Mouse (Mus musculus) kidney, embryonic 14.5 days (tissue): ENCODE results near the gene Prep. TPM values are rescaled to one million over a fixed set of nuclear protein-coding genes. Genes with fewer than 3 reads are reported as not detected.

ENCODE experiments used
- ATAC-seq: fragments of 200-750 bp; cut with Nextera tagmentation; 2 replicates; pipeline ENCODE4 v1.8.0; 2017; ENCODE audit warnings: moderate number of reproducible peaks, mild to moderate bottlenecking, moderate TSS enrichment, moderate library complexity; ENCODE audit not compliant: low FRiP score, low TSS enrichment
- H3K27ac ChIP-seq: fragments of 300-500 bp; sonication (generic); 2 replicates; pipeline ENCODE4 v1.5.1; 2014; ENCODE audit warnings: low read depth, mild to moderate bottlenecking, low read length, moderate library complexity, mixed read lengths
- H3K27me3 ChIP-seq: fragments of 300-500 bp; sonication (generic); 2 replicates; pipeline ENCODE4 v1.6.1; 2014; ENCODE audit warnings: mild to moderate bottlenecking, low read length; ENCODE audit not compliant: control insufficient read depth, insufficient read depth
- H3K36me3 ChIP-seq: fragments of 300-500 bp; sonication (generic); 2 replicates; pipeline ENCODE4 v1.6.1; 2014; ENCODE audit warnings: low read length, mixed read lengths; ENCODE audit not compliant: control insufficient read depth, insufficient read depth
- H3K4me1 ChIP-seq: fragments of 300-500 bp; sonication (generic); 2 replicates; pipeline ENCODE4 v1.6.1; 2014; ENCODE audit warnings: low read length, mixed read lengths; ENCODE audit not compliant: control insufficient read depth, insufficient read depth
- H3K4me2 ChIP-seq: fragments of 300-500 bp; sonication (generic); replicated peaks from 2 replicates; pipeline ENCODE4 v1.6.1; 2014; ENCODE audit warnings: low read depth, mild to moderate bottlenecking, low read length
- H3K4me3 ChIP-seq: fragments of 300-500 bp; sonication (generic); 2 replicates; pipeline ENCODE4 v1.5.1; 2014; ENCODE audit warnings: mild to moderate bottlenecking, low read length
- H3K9ac ChIP-seq: fragments of 300-500 bp; sonication (generic); 2 replicates; pipeline ENCODE4 v1.6.1; 2014; ENCODE audit warnings: low read depth, mild to moderate bottlenecking, low read length, moderate library complexity
- H3K9me3 ChIP-seq: fragments of 300-500 bp; sonication (generic); 2 replicates; pipeline ENCODE4 v1.6.1; 2016; ENCODE audit warnings: low read length; ENCODE audit not compliant: control insufficient read depth
- WGBS: fragments of 180-500 bp; shearing (Covaris S2); extraction: QIAGEN DNeasy Blood & Tissue Kit; methylation state at CpG from one replicate; pipeline ENCODE4 v1.1.7; 2014; 5-methylcytosine and 5-hydroxymethylcytosine counted together
- polyA plus RNA-seq: library from polyadenylated mRNA; unstranded; fragments of >200 nt; fragmentation: Nextera tagmentation; extraction: Ambion mirVana; gene quantifications from 2 replicates; pipeline ENCODE4 v1.2.1, GENCODE M21; 2014

The Prep gene
- polyA plus RNA-seq, 1 experiment from 2014 or later, result 23.8 TPM

DNA sequence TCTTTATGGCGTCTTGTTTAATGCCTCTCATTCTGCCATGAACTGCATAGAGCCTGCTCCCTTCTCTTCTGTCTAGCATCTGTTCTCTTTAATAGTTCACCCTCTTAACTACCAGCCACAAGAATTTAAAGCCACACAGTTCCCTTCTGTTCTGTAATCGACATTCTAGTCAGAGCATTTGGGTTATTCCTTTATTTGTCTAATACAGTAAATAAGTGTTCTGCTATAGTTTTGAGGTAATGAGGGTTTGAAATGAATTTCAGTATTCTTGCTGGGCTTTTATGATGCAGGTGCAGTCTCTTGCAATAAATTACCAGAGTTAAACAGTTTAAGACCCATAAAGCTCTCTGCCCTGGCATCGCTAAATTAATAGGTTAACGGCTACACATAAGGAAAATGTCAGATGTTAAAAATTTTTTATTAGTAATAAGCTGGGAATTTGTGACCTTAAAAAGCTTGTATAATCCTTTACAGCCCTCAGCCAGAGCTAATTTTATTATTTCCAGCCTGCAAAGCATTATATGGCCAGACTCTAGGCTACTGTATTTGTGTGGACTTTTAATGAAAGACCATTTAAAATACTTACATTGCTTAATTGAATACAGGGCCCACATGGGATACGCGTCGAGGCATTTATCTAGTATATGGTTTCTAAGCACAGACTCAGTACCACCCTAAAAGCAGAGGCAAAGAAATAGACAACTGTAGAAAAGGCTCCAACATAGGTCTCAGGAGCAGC lies 73.6 kb downstream of the Prep start:
- no peak for ATAC-seq
- no peak overlapping the region for H3K27ac ChIP-seq
- no peaks in the 10 kb centered on the region for H3K27me3 ChIP-seq

DNA sequence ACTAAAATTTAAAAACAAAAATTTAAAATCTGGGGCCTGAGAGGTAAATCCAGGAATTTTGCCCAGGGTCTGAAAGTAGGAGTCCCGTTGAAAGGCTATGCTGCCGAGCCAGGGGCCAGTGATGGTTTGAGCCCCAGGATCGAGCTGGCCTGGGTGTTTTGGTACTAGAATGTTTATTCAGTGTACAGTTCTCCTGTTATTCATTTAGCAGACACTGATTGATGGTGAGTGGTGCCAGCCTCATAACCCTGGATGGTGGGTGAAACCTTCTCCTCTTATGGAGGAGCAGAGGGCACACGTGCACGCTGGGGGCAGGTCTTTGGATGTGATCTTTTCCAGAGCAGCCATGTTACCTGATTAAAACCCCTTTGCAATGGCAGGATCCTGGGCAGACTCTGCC lies 75.4 kb downstream of the Prep start:
- no peaks in the 10 kb centered on the region for H3K36me3 ChIP-seq
- no peak overlapping the region for H3K27ac ChIP-seq
- H3K4me1 ChIP-seq, result 0 out of 2 replicates have a peak, but pooled peaks cover 7% of the 10 kb centered on the region
- 49% methylated on average over 5 of the region's 5 CpGs for WGBS
- H3K4me2 ChIP-seq, result no peak overlapping the region
- ATAC-seq, result peak; percentile 40; the same call in 1 of the 2 replicates
- H3K9me3 ChIP-seq, result no peaks in the 10 kb centered on the region
- no peak overlapping the region for H3K4me3 ChIP-seq
- H3K27me3 ChIP-seq, result no peaks in the 10 kb centered on the region
- no peak overlapping the region for H3K9ac ChIP-seq

More for the DNA sequence above, 73.6 kb downstream of the Prep start:
- Histone ChIP-seq H3K9me3 (no peaks in the 10 kb centered on the region), H3K4me3 (no peak overlapping the region), H3K36me3 (no peaks in the 10 kb centered on the region; the same call in 1 of the 2 replicates), H3K9ac (no peak overlapping the region), H3K4me1 (0 out of 2 replicates have a peak, but pooled peaks cover 2% of the 10 kb centered on the region), H3K4me2 (no peak overlapping the region)
- WGBS, result 84% methylated on average over 7 of the region's 7 CpGs

- Histone ChIP-seq H3K27ac (no peak overlapping the region), H3K9me3 (no peaks in the 10 kb centered on the region), H3K9ac (no peak overlapping the region), H3K36me3 (peaks cover 5% of the 10 kb centered on the region), H3K27me3 (no peaks in the 10 kb centered on the region), H3K4me1 (0 out of 2 replicates have a peak, but pooled peaks cover 7% of the 10 kb centered on the region), H3K4me2 (no peak overlapping the region), H3K4me3 (no peak overlapping the region)
- WGBS, result over 99% methylated on average over 6 of the region's 6 CpGs
- ATAC-seq, result no peak
Observed at GRCm38 (mm10) chr10:45144038-45144817, 77.2 kb downstream of the Prep start.

- Histone ChIP-seq H3K9me3 (no peaks in the 10 kb centered on the region), H3K4me3 (no peak overlapping the region), H3K4me1 (0 out of 2 replicates have a peak, but pooled peaks cover 7% of the 10 kb centered on the region), H3K4me2 (no peak overlapping the region), H3K9ac (no peak overlapping the region), H3K27ac (no peak overlapping the region), H3K27me3 (no peaks in the 10 kb centered on the region), H3K36me3 (peaks cover 23% of the 10 kb centered on the region)
- no peak for ATAC-seq
- 34% methylated on average over 6 of the region's 6 CpGs for WGBS
Observed at GRCm38 (mm10) chr10:45146821-45147220, 79.8 kb downstream of the Prep start.

DNA sequence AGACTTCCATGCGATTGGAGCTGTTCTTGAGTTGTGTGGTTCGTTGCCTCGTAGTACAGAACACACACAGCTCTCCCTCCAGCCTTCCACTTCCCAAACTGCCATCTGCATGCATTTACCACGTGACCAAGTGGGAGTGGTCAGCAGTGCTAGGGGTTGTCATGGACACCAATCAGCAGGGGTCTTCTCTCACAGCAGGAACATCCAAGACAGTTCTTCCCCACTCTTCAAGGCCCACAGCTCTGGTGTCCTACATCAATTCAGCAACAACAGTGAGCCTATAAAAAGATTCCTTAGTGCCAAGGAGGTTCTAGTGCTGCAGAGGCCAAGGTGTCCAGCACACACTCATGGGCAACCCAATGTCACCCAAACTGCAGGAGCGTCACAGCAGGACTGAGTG lies 84.1 kb downstream of the Prep start:
- no peak for ATAC-seq
- 77% methylated on average over 5 of the region's 5 CpGs for WGBS
- 0 out of 2 replicates have a peak, but pooled peaks cover 5% of the 10 kb centered on the region for H3K4me1 ChIP-seq
- H3K36me3 ChIP-seq, result peaks cover 56% of the 10 kb centered on the region
- H3K4me2 ChIP-seq, result no peak overlapping the region
- no peak overlapping the region for H3K9ac ChIP-seq
- no peaks in the 10 kb centered on the region for H3K9me3 ChIP-seq
- no peak overlapping the region for H3K27ac ChIP-seq
- H3K27me3 ChIP-seq, result no peaks in the 10 kb centered on the region
- no peak overlapping the region for H3K4me3 ChIP-seq

DNA sequence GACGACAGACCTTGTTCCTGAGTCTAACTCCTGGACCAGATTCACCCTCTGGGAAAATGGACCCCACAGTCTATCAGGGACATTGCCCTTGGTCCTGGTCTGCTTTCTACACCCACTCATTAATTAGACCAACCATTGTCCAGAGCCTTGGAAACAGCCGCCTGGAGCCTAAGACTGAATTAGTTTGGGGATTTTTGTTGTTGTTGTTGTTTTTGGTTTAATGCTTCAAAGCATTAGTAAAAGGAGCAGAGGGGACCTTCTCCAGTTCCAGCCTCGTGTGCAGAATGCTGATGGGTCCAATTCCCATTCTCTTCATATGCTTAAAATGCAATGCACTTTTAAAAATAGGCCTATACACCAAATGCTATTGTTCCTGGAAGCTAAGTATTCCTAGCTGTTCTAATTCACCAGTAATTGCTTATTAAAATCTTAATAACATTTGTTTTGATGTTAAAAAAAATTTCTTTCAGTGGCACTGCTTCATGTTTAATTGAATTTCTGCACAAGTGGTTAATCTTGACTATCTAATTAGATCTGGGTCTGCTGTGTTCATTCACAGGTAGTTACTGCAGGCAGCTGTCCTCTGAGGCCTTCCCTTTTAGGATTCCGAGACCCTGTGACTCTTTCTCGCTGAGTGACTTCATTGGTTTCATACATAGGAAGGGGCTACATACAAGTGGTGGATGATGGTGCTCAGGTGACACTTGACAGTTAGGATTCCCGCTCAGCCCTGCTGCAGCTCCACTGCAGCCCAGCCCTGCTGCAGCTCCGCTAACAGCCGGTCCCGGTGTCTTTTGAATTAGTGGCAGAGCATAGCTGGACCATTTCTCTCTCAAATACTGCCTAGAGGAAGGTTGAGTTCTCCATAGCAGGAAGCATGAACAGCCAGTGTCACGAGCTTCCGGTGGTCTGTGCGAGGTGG lies 85.0 kb downstream of the Prep start:
- Histone ChIP-seq H3K36me3 (peaks cover 56% of the 10 kb centered on the region), H3K27ac (no peak overlapping the region), H3K4me1 (no peaks in the 10 kb centered on the region), H3K9me3 (no peaks in the 10 kb centered on the region), H3K4me3 (no peak overlapping the region), H3K27me3 (no peaks in the 10 kb centered on the region), H3K4me2 (no peak overlapping the region), H3K9ac (no peak overlapping the region)
- 93% methylated on average over 12 of the region's 12 CpGs for WGBS
- ATAC-seq, result no peak

DNA sequence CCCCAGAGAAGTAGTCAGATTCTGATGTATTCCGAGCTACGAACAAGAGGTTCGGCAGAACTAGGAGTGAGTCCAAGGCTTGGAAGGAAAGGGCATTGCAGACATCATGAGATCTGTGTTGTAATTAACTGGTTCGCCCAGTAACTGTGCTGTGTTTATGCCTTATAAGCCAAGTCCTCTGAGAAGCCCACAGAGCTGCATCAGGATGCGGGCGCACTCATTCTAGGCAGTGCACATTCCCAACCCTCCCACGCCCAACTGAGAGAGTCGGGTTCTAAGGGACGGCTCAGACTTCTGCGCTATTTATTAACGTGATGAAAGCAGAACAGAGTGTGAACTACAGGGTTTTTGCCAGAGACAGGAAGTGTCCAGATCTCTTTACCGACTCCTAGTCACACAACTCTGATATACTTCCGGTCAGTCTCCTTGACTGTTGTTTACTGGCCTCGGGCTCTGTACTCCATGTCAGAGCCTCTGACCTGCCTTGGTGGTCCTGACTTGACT lies 87.6 kb downstream of the Prep start:
- Histone ChIP-seq H3K9ac (no peak overlapping the region), H3K27ac (no peak overlapping the region), H3K9me3 (no peaks in the 10 kb centered on the region), H3K27me3 (no peaks in the 10 kb centered on the region), H3K4me3 (no peak overlapping the region), H3K4me2 (no peak overlapping the region), H3K36me3 (peaks cover 69% of the 10 kb centered on the region), H3K4me1 (no peaks in the 10 kb centered on the region)
- ATAC-seq, result no peak
- WGBS, result 91% methylated on average over 14 of the region's 14 CpGs

DNA sequence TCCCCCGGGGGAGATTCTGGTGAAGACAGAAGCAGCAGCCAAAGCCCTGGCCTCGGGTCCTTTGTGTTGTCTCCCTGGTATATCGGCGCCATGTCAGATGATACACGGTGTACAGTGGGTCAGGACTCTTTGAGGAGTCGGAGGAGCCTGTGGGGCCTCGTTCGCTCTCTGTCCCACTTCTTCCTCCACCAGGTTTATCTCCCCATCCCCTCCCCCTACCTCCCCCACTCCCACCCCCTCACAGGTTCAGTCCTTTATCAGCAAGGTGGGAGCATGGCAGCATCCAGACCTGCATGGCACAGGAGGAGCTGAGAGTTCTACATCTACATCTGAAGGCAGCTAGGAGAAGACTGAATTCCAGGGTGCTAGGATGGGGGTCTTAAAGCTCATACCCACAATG lies 98.8 kb downstream of the Prep start:
- no peaks in the 10 kb centered on the region for H3K4me1 ChIP-seq
- WGBS, result 87% methylated on average over 8 of the region's 8 CpGs

More for the DNA sequence above, 98.8 kb downstream of the Prep start:
- H3K4me3 ChIP-seq, result no peak overlapping the region
- H3K36me3 ChIP-seq, result no peaks in the 10 kb centered on the region; the same call in 1 of the 2 replicates
- no peaks in the 10 kb centered on the region for H3K9me3 ChIP-seq
- H3K27ac ChIP-seq, result no peak overlapping the region
- H3K4me2 ChIP-seq, result no peak overlapping the region
- no peak overlapping the region for H3K9ac ChIP-seq
- no peak for ATAC-seq
- no peaks in the 10 kb centered on the region for H3K27me3 ChIP-seq
